Mouse (Mus musculus) left cerebral cortex, postnatal 36 days (tissue): Measurements from ENCODE around the gene Zfp354a. TPM values are rescaled to one million over a fixed set of nuclear protein-coding genes. Genes with fewer than 3 reads are reported as not detected.
A peak's percentile ranks its signal among the peaks of the same experiment; 100 is the strongest.
"Not testable (repeated sequence)": the region's sequence is repeated elsewhere in the genome, so short reads cannot be mapped to it uniquely, and the experiment has no call there.

ENCODE experiments used
- DNase-seq, 2 experiments: peaks; one replicate each; pipeline ENCODE4 v3.0.0; 2021 to 2022; ENCODE audit warnings: low spot score in 2 of 2, mixed read lengths in 1 of 2
- intact Hi-C: fragments of 180-260 bp; cut with DNase I; formaldehyde crosslinking; loops from one replicate; pipeline ENCODE4 v1.15.1; 2025
- total RNA-seq, 2 experiments: library from RNA; stranded (reverse); gene quantifications; 2 replicates each; pipeline ENCODE4 v1.2.3; 2021

Gene Zfp354a
- 1 to 10 TPM; 8.1 to 9.3 TPM for total RNA-seq

- intact Hi-C loops = no loop called here
- peak; percentile 66 to 69 for DNase-seq
These were observed at the start of gene Zfp354a for GRCm38 (mm10) chr11:51059151-51059571. TSS of gene Zfp354a (plus strand) at chr11:51059257.

GRCm38 (mm10) chr11:51011821-51012220, 47.2 kb upstream of the Zfp354a start:
- no peak for DNase-seq
- intact Hi-C loops = no loop called here

GRCm38 (mm10) chr11:51013936-51014335, 45.1 kb upstream of the Zfp354a start, which contains the start of gene Olfr54:
TSS of gene Olfr54 (plus strand) at chr11:51014236.
- DNase-seq = no peak
- intact Hi-C loops = no loop called here

- intact Hi-C loops = no loop called here
- no peak for DNase-seq
These were observed 42.7 kb upstream of the Zfp354a start for GRCm38 (mm10) chr11:51016341-51016740.

GRCm38 (mm10) chr11:51026811-51027210, 32.2 kb upstream of the Zfp354a start:
- intact Hi-C loops, DNase-seq: not testable (repeated sequence)

- DNase-seq, intact Hi-C loops: not testable (repeated sequence)
These were observed 29.7 kb upstream of the Zfp354a start for GRCm38 (mm10) chr11:51029381-51029780.

GRCm38 (mm10) chr11:51030225-51030624, 28.8 kb upstream of the Zfp354a start:
- DNase-seq = no peak
- intact Hi-C loops = loop anchor here (5.0 kb wide), 1 partner anchor 88 kb away; the partner anchor contains the start of gene 4933414I15Rik

- no peak for DNase-seq
- intact Hi-C loops = loop anchor here (5.0 kb wide), 1 partner anchor 91 kb away; the partner anchor contains the start of gene 4933414I15Rik
These were observed 26.2 kb upstream of the Zfp354a start for GRCm38 (mm10) chr11:51032851-51033250.

- intact Hi-C loops = loop anchor here (5.0 kb wide), 1 partner anchor 92 kb away; the partner anchor contains the start of gene 4933414I15Rik
- DNase-seq = not testable (repeated sequence)
These were observed 24.9 kb upstream of the Zfp354a start for GRCm38 (mm10) chr11:51034141-51034540.

GRCm38 (mm10) chr11:51035951-51036350, 23.1 kb upstream of the Zfp354a start:
- intact Hi-C loops = no loop called here
- DNase-seq = no peak

GRCm38 (mm10) chr11:51044776-51045175, 14.3 kb upstream of the Zfp354a start:
- intact Hi-C loops, DNase-seq: not testable (repeated sequence)

GRCm38 (mm10) chr11:51047809-51048208, 11.2 kb upstream of the Zfp354a start, which contains the start of gene Olfr1375:
TSS of gene Olfr1375 (plus strand) at chr11:51048109.
- intact Hi-C loops, DNase-seq: not testable (repeated sequence)

GRCm38 (mm10) chr11:51051678-51052077, 7.4 kb upstream of the Zfp354a start:
- no peak for DNase-seq

GRCm38 (mm10) chr11:51053230-51053629, 5.8 kb upstream of the Zfp354a start:
- intact Hi-C loops = loop anchor here (2.0 kb wide), 1 partner anchor 112 kb away; no protein-coding TSS in a partner anchor
- no peak for DNase-seq

More at GRCm38 (mm10) chr11:51051678-51052077, 7.4 kb upstream of the Zfp354a start:
- intact Hi-C loops = loop anchor here (2.0 kb wide), 1 partner anchor 111 kb away; no protein-coding TSS in a partner anchor

GRCm38 (mm10) chr11:51059640-51060039, 583 bp downstream of the Zfp354a start:
- no peak for DNase-seq
- intact Hi-C loops = loop anchor here (5.0 kb wide), 1 partner anchor 203 kb away; the partner anchor contains the start of genes BC049762 and Clk4

GRCm38 (mm10) chr11:51060981-51061380, 1.9 kb downstream of the Zfp354a start:
- no peak for DNase-seq
- intact Hi-C loops = loop anchor here (5.0 kb wide), 1 partner anchor 201 kb away; the partner anchor contains the start of genes BC049762 and Clk4

GRCm38 (mm10) chr11:51063276-51063675, 4.2 kb downstream of the Zfp354a start:
- no peak for DNase-seq
- intact Hi-C loops = loop anchor here (5.0 kb wide), 1 partner anchor 199 kb away; the partner anchor contains the start of genes BC049762 and Clk4

GRCm38 (mm10) chr11:51063841-51064240, 4.8 kb downstream of the Zfp354a start:
- peak in 1 of 2 experiments; percentile 25 for DNase-seq
- intact Hi-C loops = loop anchor here (5.0 kb wide), 1 partner anchor 198 kb away; the partner anchor contains the start of genes BC049762 and Clk4

GRCm38 (mm10) chr11:51084527-51084926, 25.5 kb downstream of the Zfp354a start:
- DNase-seq = no peak
- intact Hi-C loops = no loop called here

- no peak for DNase-seq
- intact Hi-C loops = no loop called here
These were observed 26.2 kb downstream of the Zfp354a start for GRCm38 (mm10) chr11:51085269-51085668.

- intact Hi-C loops = no loop called here
- no peak for DNase-seq
These were observed 48.2 kb downstream of the Zfp354a start for GRCm38 (mm10) chr11:51107261-51107660.
